Mouse (Mus musculus) heart, postnatal 36 days (tissue): ENCODE data around the gene Kat5. TPM values are rescaled to one million over a fixed set of nuclear protein-coding genes. Genes with fewer than 3 reads are reported as not detected.

Experiments
- DNase-seq, 2 experiments: peaks; one replicate each; pipeline ENCODE4 v3.0.0; 2021 to 2022
- intact Hi-C: fragments of 180-260 bp; cut with DNase I; formaldehyde crosslinking; loops from one replicate; pipeline ENCODE4 v1.15.1; 2025
- total RNA-seq, 2 experiments: library from RNA; stranded (reverse); gene quantifications; 2 replicates each; pipeline ENCODE4 v1.2.3; 2021

Kat5 gene
- total RNA-seq, 2 experiments from 2014 or later: 30.3 to 37.0 TPM

- intact Hi-C loops: no loop called here
- DNase-seq: no peak
Observed at GRCm38 (mm10) chr19:5579971-5580370, 30.1 kb downstream of the Kat5 start.

- no peak for DNase-seq
- intact Hi-C loops: no loop called here
Observed at GRCm38 (mm10) chr19:5575336-5575735, 34.7 kb downstream of the Kat5 start.

GRCm38 (mm10) chr19:5572331-5573125 lies 37.5 kb downstream of the Kat5 start:
- intact Hi-C loops: no loop called here
- peak; percentile 15 to 37 for DNase-seq

GRCm38 (mm10) chr19:5571831-5572230 lies 38.2 kb downstream of the Kat5 start:
- DNase-seq: peak; percentile 16 to 19
- intact Hi-C loops: no loop called here

GRCm38 (mm10) chr19:5570353-5571246 lies 39.4 kb downstream of the Kat5 start:
- intact Hi-C loops: no loop called here
- no peak for DNase-seq

- intact Hi-C loops: loop anchor here (5.0 kb wide), 1 partner anchor 137 kb away; no protein-coding TSS in a partner anchor
Observed at GRCm38 (mm10) chr19:5569521-5569920, 40.5 kb downstream of the Kat5 start.

GRCm38 (mm10) chr19:5568470-5569140 lies 41.4 kb downstream of the Kat5 start:
- intact Hi-C loops: loop anchor here (1.0 to 5.0 kb wide), 2 partner anchors 39 to 136 kb away; no protein-coding TSS in a partner anchor

More at GRCm38 (mm10) chr19:5569521-5569920, 40.5 kb downstream of the Kat5 start:
- no peak for DNase-seq

GRCm38 (mm10) chr19:5567534-5568469 lies 42.2 kb downstream of the Kat5 start, which contains the start of gene Ap5b1:
TSS of gene Ap5b1 (plus strand) at chr19:5568025.
- intact Hi-C loops: loop anchor here (1.0 to 5.0 kb wide), 2 partner anchors 39 to 136 kb away; no protein-coding TSS in a partner anchor
- DNase-seq: peak; percentile 90 to 96

More at GRCm38 (mm10) chr19:5568470-5569140, 41.4 kb downstream of the Kat5 start:
- DNase-seq: peak; percentile 85 to 87

- intact Hi-C loops: loop anchor here (5.0 kb wide), 1 partner anchor 135 kb away; no protein-coding TSS in a partner anchor
- DNase-seq: no peak
Observed at GRCm38 (mm10) chr19:5567180-5567533, 42.9 kb downstream of the Kat5 start.

GRCm38 (mm10) chr19:5566316-5566715 lies 43.7 kb downstream of the Kat5 start:
- intact Hi-C loops: loop anchor here (5.0 kb wide), 1 partner anchor 134 kb away; no protein-coding TSS in a partner anchor
- no peak for DNase-seq

- intact Hi-C loops: no loop called here
Observed at GRCm38 (mm10) chr19:5562776-5563175, 47.3 kb downstream of the Kat5 start.

GRCm38 (mm10) chr19:5561886-5562285 lies 48.2 kb downstream of the Kat5 start:
- intact Hi-C loops: no loop called here
- no peak for DNase-seq

More at GRCm38 (mm10) chr19:5562776-5563175, 47.3 kb downstream of the Kat5 start:
- DNase-seq: no peak

- no peak for DNase-seq
- intact Hi-C loops: no loop called here
Observed at GRCm38 (mm10) chr19:5561252-5561790, 48.7 kb downstream of the Kat5 start.

GRCm38 (mm10) chr19:5560457-5561041 lies 49.5 kb downstream of the Kat5 start, which contains the start of gene Ovol1:
TSS of gene Ovol1 (minus strand) at chr19:5560646.
- intact Hi-C loops: no loop called here
- DNase-seq: peak in 1 of 2 experiments; percentile 10

- no peak for DNase-seq
- intact Hi-C loops: loop anchor here (10.0 kb wide), 1 partner anchor 435 kb away; no protein-coding TSS in a partner anchor
Observed at GRCm38 (mm10) chr19:5559631-5560456, 50.2 kb downstream of the Kat5 start.

- no peak for DNase-seq
- intact Hi-C loops: loop anchor here (10.0 kb wide), 1 partner anchor 436 kb away; no protein-coding TSS in a partner anchor
Observed at GRCm38 (mm10) chr19:5559229-5559628, 50.8 kb downstream of the Kat5 start.

GRCm38 (mm10) chr19:5558770-5559169 lies 51.3 kb downstream of the Kat5 start:
- no peak for DNase-seq

More at GRCm38 (mm10) chr19:5558770-5559169, 51.3 kb downstream of the Kat5 start:
- intact Hi-C loops: loop anchor here (10.0 kb wide), 1 partner anchor 436 kb away; no protein-coding TSS in a partner anchor
